Mouse (Mus musculus): Measurements from ENCODE around the gene Vmn2r114. TPM values are rescaled to one million over a fixed set of nuclear protein-coding genes. Genes with fewer than 3 reads are reported as not detected.

Vmn2r114 gene
- total and polyA plus RNA-seq, 3 experiments: under 0.01 to 0.03 TPM; not detected in 1

- H3K4me3 ChIP-seq (ENCODE audit: control insufficient read depth in 1 of 2, insufficient read depth in 1 of 2, low read depth in 2 of 2, low read length in 2 of 2): no peak overlapping the region
- no peak for DNase-seq (ENCODE audit: low read depth, low spot score)
These were observed 18.3 kb upstream of the Vmn2r114 start for GRCm38 (mm10) chr17:23330657-23331056.

More at GRCm38 (mm10) chr17:23330657-23331056, 18.3 kb upstream of the Vmn2r114 start:
- H3K36me3 ChIP-seq (ENCODE audit: control insufficient read depth in 1 of 2, insufficient read depth in 2 of 2, low read length in 2 of 2): no peaks in the 10 kb centered on the region
- H3K27me3 ChIP-seq (ENCODE audit: control insufficient read depth in 1 of 2, insufficient read depth in 2 of 2, low read length in 2 of 2): no peaks in the 10 kb centered on the region
- H3K4me1 ChIP-seq (ENCODE audit: control insufficient read depth in 1 of 2, insufficient read depth in 2 of 2, low read length in 2 of 2): no peaks in the 10 kb centered on the region
- H3K79me2 ChIP-seq (ENCODE audit: control insufficient read depth, insufficient read depth, low read length, poor library complexity): no peaks in the 10 kb centered on the region
- no peak for TF ChIP-seq JUND (IDR thresholded peaks at IDR 0.05; ENCODE audit: low read depth, low read length)
- no peaks in the 10 kb centered on the region for H3K9me3 ChIP-seq (replicated peaks; ENCODE audit: insufficient read depth, low read length)
- no peak overlapping the region for H3K9ac ChIP-seq (ENCODE audit: control insufficient read depth, low read depth, low read length, poor library complexity, severe bottlenecking)
- no peak overlapping the region for H3K27ac ChIP-seq (ENCODE audit: control insufficient read depth, low read depth, low read length)

Other genes with a start within 250 kb of the Vmn2r114 start
- gene Zfp40, start 119.3 kb downstream of the Vmn2r114 start, total RNA-seq (2012; rRNA removed): 0.85 and 0.89 TPM in 2 replicates
- gene Zfp40, start 119.3 kb downstream of the Vmn2r114 start, polyA plus RNA-seq (2012; ENCODE audit: insufficient read depth in 1 of 2, insufficient read length in 2 of 2, low read depth in 1 of 2, low replicate concordance in 2 of 2, missing spikeins in 1 of 2): 1 to 10 TPM in 1 of 2 experiments, not detected in 1; 1.3 TPM
- not detected in 2 replicates for gene Vmn2r115, start 31.2 kb upstream of the Vmn2r114 start, total RNA-seq (2012; rRNA removed)
- gene Vmn2r115, start 31.2 kb upstream of the Vmn2r114 start, polyA plus RNA-seq (2012; ENCODE audit: insufficient read depth in 1 of 2, insufficient read length in 2 of 2, low read depth in 1 of 2, low replicate concordance in 2 of 2, missing spikeins in 1 of 2): under 1 TPM in 1 of 2 experiments, not detected in 1; 0.03 TPM
- not detected in 2 replicates for gene Vmn2r116, start 72.1 kb upstream of the Vmn2r114 start, total RNA-seq (2012; rRNA removed)
- gene Vmn2r116, start 72.1 kb upstream of the Vmn2r114 start, polyA plus RNA-seq (2012; ENCODE audit: insufficient read depth in 1 of 2, insufficient read length in 2 of 2, low read depth in 1 of 2, low replicate concordance in 2 of 2, missing spikeins in 1 of 2): not detected
- not detected in 2 replicates for gene Vmn2r117, start 167.2 kb upstream of the Vmn2r114 start, total RNA-seq (2012; rRNA removed)
- not detected for gene Vmn2r117, start 167.2 kb upstream of the Vmn2r114 start, polyA plus RNA-seq (2012; ENCODE audit: insufficient read depth in 1 of 2, insufficient read length in 2 of 2, low read depth in 1 of 2, low replicate concordance in 2 of 2, missing spikeins in 1 of 2)

All from MEL (cell line).